Mouse (Mus musculus): Measurements from ENCODE around the gene Sars2. TPM values are rescaled to one million over a fixed set of nuclear protein-coding genes. Genes with fewer than 3 reads are reported as not detected.
A peak's percentile ranks its signal among the peaks of the same experiment; 100 is the strongest.
"Not testable (repeated sequence)": the region's sequence is repeated elsewhere in the genome, so short reads cannot be mapped to it uniquely, and the experiment has no call there.

Gene Sars2
- polyA plus RNA-seq (2012; rRNA removed), result 13.6 and 15.8 TPM in 2 replicates

- DNase-seq, result peak; percentile 98
- Histone ChIP-seq H3K4me3 (replicated peaks; ENCODE audit: extremely low read depth, low read depth, low read length) (peak within 1 kb of the TSS; percentile 84), H3K4me1 (ENCODE audit: control insufficient read depth, insufficient read depth, low read length) (peaks cover 5% of the 10 kb centered on the region)
- TF ChIP-seq POLR2A (IDR thresholded peaks at IDR 0.05; ENCODE audit: borderline replicate concordance, extremely low read depth, low read depth, low read length) (peak; percentile 97), CTCF (IDR thresholded peaks at IDR 0.05; ENCODE audit: insufficient read depth, low read length) (peak; percentile 50)
- under 1% methylated on average over 39 of the region's 39 CpGs for WGBS
Observed at GRCm38 (mm10) chr7:28741709-28742438, at the start of gene Sars2, which contains the start of gene Mrps12. Gene Sars2, plus strand, starts transcription at chr7:28741992. Gene Mrps12, minus strand, starts transcription at chr7:28741820.

DNA sequence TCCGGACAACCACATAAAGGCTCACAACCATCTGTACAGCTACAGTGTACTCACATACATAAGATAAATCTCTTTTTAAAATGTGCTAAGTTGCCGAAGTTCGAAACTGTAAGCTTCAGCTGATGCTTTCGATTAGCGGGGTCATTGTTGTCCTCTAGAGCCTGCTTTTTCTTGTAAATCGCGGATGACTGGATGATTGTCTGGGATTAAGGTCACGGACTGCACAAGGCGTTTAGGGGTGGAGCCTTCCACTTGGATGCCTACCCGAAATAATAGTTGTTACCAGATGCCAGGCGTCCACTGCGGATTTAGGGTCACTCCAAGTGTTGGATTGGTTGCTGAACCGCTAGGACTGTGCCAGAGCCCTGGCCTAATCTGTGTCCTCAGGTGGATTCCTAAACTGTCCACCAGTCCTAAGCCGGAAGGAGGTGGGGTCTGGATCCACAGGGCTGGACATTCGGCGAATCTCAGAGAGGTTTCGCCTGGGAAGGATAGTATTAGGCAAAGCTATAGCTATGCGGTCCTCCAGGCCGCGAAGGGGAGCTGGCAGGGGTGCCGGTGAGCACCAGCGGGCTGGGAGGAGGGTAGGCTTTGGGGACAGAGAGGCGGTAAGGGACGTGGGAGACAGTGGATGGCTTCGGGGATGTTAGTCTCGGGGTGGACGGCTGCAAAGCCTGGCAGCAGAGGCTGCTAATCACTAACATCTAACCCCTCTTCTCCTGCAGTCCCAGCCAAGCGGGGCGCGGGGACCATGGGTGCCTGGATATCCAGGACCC is 49.1 kb upstream of the Sars2 start, which contains the start of gene Fbxo27:
Gene Fbxo27, plus strand, starts transcription at position 305 of the 776 bp plus-strand sequence.
- peak within 1 kb of the TSS; percentile 49 for H3K4me3 ChIP-seq (replicated peaks; ENCODE audit: extremely low read depth, low read depth, low read length)
- no peaks in the 10 kb centered on the region; the same call in 1 of the 2 replicates for H3K4me1 ChIP-seq (ENCODE audit: control insufficient read depth, insufficient read depth, low read length)
- peak; percentile 18 for DNase-seq
- WGBS, result 42% methylated on average over 30 of the region's 30 CpGs
- TF ChIP-seq POLR2A (IDR thresholded peaks at IDR 0.05; ENCODE audit: borderline replicate concordance, extremely low read depth, low read depth, low read length) (no peak), CTCF (IDR thresholded peaks at IDR 0.05; ENCODE audit: insufficient read depth, low read length) (no peak)

GRCm38 (mm10) chr7:28693321-28693966 is 48.3 kb upstream of the Sars2 start:
- WGBS, result 2% methylated on average over 38 of the region's 38 CpGs
- H3K4me3 ChIP-seq (replicated peaks; ENCODE audit: extremely low read depth, low read depth, low read length), result peak overlapping the region; percentile 49
- peak; percentile 73 for DNase-seq
- TF ChIP-seq POLR2A (IDR thresholded peaks at IDR 0.05; ENCODE audit: borderline replicate concordance, extremely low read depth, low read depth, low read length) (no peak), CTCF (IDR thresholded peaks at IDR 0.05; ENCODE audit: insufficient read depth, low read length) (no peak)
- H3K4me1 ChIP-seq (ENCODE audit: control insufficient read depth, insufficient read depth, low read length), result no peaks in the 10 kb centered on the region; the same call in 1 of the 2 replicates

DNA sequence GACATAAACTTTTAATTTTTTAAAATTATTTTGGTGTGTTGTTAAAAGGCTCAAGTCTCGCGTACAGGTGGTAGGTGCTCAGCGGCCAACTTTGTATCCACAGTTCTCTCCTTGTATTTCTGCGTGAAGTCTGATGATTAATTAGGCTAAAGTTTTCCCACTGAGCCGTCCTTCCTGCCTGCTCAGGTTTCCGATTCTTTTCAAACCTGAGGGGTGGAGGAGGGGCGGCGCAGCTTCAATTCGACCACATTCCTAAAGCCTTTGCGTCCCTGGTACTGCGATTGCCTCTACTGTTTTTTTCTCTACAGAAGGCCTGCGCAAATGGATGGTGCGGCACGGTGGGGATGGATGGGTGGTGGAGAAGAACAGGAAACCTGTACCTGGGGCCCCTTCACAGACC is 47.4 kb upstream of the Sars2 start:
- Histone ChIP-seq H3K4me1 (ENCODE audit: control insufficient read depth, insufficient read depth, low read length) (no peaks in the 10 kb centered on the region; the same call in 1 of the 2 replicates), H3K4me3 (replicated peaks; ENCODE audit: extremely low read depth, low read depth, low read length) (no peak overlapping the region)
- DNase-seq, result no peak
- 17% methylated on average over 14 of the region's 14 CpGs for WGBS
- TF ChIP-seq CTCF (IDR thresholded peaks at IDR 0.05; ENCODE audit: insufficient read depth, low read length) (no peak), POLR2A (IDR thresholded peaks at IDR 0.05; ENCODE audit: borderline replicate concordance, extremely low read depth, low read depth, low read length) (no peak)

GRCm38 (mm10) chr7:28694966-28695511 is 46.8 kb upstream of the Sars2 start:
- Histone ChIP-seq H3K4me1 (ENCODE audit: control insufficient read depth, insufficient read depth, low read length) (no peaks in the 10 kb centered on the region; the same call in 1 of the 2 replicates), H3K4me3 (replicated peaks; ENCODE audit: extremely low read depth, low read depth, low read length) (no peak overlapping the region)
- TF ChIP-seq POLR2A (IDR thresholded peaks at IDR 0.05; ENCODE audit: borderline replicate concordance, extremely low read depth, low read depth, low read length), result no peak
- no peak for TF ChIP-seq CTCF (IDR thresholded peaks at IDR 0.05; ENCODE audit: insufficient read depth, low read length)
- 53% methylated on average over 8 of the region's 8 CpGs for WGBS
- DNase-seq, result no peak

DNA sequence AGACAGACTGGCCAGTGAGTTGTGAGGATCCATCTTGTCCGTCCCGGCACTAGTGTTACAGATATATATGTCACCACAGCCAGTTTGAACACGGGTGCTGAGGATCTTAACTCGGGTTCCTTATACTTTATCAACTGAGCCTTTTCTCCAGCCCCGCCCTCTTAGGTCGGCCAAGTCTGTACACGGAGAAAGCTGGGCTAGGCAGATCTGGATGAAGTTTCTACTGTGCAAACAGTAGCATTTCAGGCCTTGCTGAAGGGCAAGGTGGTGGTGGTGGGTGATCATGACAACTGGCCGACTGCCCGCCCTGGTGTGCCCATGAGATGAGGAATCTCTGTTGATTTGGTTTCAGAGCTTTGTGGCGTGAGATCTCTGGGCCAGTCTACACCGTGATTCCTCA is 44.5 kb upstream of the Sars2 start:
- no peak for TF ChIP-seq POLR2A (IDR thresholded peaks at IDR 0.05; ENCODE audit: borderline replicate concordance, extremely low read depth, low read depth, low read length)
- no peak for TF ChIP-seq CTCF (IDR thresholded peaks at IDR 0.05; ENCODE audit: insufficient read depth, low read length)
- no peak for DNase-seq
- Histone ChIP-seq H3K4me3 (replicated peaks; ENCODE audit: extremely low read depth, low read depth, low read length) (no peak overlapping the region), H3K4me1 (ENCODE audit: control insufficient read depth, insufficient read depth, low read length) (no peaks in the 10 kb centered on the region; the same call in 1 of the 2 replicates)
- 83% methylated on average over 11 of the region's 11 CpGs for WGBS

DNA sequence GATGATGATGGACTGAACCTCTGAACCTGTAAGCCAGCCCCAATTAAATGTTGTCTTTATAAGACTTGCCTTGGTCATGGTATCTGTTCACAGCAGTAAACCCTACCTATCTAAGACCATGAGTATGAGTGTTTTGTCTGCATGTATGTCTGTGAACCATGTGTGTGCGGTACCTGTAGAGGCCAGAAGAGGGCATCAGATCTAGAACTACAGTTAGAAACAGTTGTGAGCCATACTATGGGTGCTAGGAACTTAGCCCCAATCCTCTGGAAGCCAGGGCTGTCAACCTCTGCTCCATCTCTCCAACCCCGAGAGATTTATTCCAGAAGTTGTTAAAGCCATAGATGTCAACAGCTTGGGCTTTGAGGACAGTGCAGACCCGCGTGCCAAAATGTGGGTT is 41.5 kb upstream of the Sars2 start:
- no peak for DNase-seq
- Histone ChIP-seq H3K4me1 (ENCODE audit: control insufficient read depth, insufficient read depth, low read length) (no peaks in the 10 kb centered on the region), H3K4me3 (replicated peaks; ENCODE audit: extremely low read depth, low read depth, low read length) (no peak overlapping the region)
- TF ChIP-seq CTCF (IDR thresholded peaks at IDR 0.05; ENCODE audit: insufficient read depth, low read length) (no peak), POLR2A (IDR thresholded peaks at IDR 0.05; ENCODE audit: borderline replicate concordance, extremely low read depth, low read depth, low read length) (no peak)
- 95% methylated on average over 4 of the region's 4 CpGs for WGBS

- not testable (repeated sequence) for H3K4me3 ChIP-seq (replicated peaks; ENCODE audit: extremely low read depth, low read depth, low read length); DNase-seq; H3K4me1 ChIP-seq (ENCODE audit: control insufficient read depth, insufficient read depth, low read length)
- WGBS, result 92% methylated on average over 12 of the region's 12 CpGs
Observed at GRCm38 (mm10) chr7:28701306-28701705, 40.5 kb upstream of the Sars2 start.

GRCm38 (mm10) chr7:28702601-28703143 is 39.1 kb upstream of the Sars2 start:
- Histone ChIP-seq H3K4me1 (ENCODE audit: control insufficient read depth, insufficient read depth, low read length) (no peaks in the 10 kb centered on the region), H3K4me3 (replicated peaks; ENCODE audit: extremely low read depth, low read depth, low read length) (no peak overlapping the region)
- no peak for DNase-seq
- no peak for TF ChIP-seq CTCF (IDR thresholded peaks at IDR 0.05; ENCODE audit: insufficient read depth, low read length)
- TF ChIP-seq POLR2A (IDR thresholded peaks at IDR 0.05; ENCODE audit: borderline replicate concordance, extremely low read depth, low read depth, low read length), result no peak
- 32% methylated on average over 9 of the region's 9 CpGs for WGBS
